Mouse (Mus musculus): Measurements from ENCODE around the gene Plpp3.

DNA sequence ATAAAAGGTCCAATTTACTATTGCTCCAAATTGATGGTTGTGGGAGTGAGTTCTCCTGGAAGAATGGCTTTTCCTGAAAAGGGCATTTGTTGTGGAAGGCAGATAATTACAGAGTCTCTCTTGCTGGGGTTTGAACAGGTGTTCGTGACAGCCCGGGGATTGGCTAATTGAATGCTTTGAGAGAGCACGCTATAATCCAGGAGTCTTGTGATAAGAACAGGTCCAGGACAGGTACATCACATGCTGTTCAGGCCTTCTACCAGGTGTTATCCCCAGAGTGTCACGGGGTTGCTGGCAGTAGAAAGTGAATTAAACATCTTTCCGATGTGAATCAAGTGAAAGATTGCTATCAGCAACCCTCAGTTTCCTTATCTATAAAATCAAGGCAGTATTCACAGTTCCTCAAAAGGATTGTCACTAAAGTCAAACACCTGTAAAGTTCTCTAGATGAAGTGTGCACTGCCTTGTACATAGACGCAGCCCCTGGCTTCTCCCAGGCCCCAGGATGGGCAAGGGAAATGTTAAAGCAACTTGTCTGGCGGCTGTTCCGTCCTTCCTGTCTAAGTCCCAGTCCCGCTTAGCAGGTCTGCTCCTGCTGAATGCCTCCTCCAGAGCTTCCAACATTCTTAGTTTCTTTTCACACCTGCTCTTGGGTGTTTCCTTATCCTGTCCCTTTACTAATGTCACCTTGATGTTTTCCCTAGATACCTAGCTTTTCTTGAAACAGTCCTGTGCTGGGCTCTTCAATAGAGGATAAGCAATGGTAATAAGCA, 40.0 kb downstream of the Plpp3 start:
- TF ChIP-seq POLR2A (IDR thresholded peaks at IDR 0.05; ENCODE audit: low read depth, low read length) (no peak), CTCF (IDR thresholded peaks at IDR 0.05; ENCODE audit: borderline replicate concordance, insufficient read depth, low read length) (no peak)
